Mouse (Mus musculus): Measurements from ENCODE around the gene Birc5.

- TF ChIP-seq CTCF (IDR thresholded peaks at IDR 0.05; ENCODE audit: borderline replicate concordance, control insufficient read depth, extremely low read depth, insufficient read depth, low read length, poor library complexity) (no peak), POLR2A (IDR thresholded peaks at IDR 0.05; ENCODE audit: control insufficient read depth, extremely low read depth, insufficient read depth, low read length, poor library complexity) (no peak)
Observed at GRCm38 (mm10) chr11:117814704-117815366, 34.2 kb upstream of the Birc5 start.
